Mouse (Mus musculus) cerebellum, adult 11 months (tissue): ENCODE results near the gene Rab9b.

ENCODE experiments used
- DNase-seq: peaks from one replicate; pipeline ENCODE4 v3.0.0; 2022

Rab9b gene

DNA sequence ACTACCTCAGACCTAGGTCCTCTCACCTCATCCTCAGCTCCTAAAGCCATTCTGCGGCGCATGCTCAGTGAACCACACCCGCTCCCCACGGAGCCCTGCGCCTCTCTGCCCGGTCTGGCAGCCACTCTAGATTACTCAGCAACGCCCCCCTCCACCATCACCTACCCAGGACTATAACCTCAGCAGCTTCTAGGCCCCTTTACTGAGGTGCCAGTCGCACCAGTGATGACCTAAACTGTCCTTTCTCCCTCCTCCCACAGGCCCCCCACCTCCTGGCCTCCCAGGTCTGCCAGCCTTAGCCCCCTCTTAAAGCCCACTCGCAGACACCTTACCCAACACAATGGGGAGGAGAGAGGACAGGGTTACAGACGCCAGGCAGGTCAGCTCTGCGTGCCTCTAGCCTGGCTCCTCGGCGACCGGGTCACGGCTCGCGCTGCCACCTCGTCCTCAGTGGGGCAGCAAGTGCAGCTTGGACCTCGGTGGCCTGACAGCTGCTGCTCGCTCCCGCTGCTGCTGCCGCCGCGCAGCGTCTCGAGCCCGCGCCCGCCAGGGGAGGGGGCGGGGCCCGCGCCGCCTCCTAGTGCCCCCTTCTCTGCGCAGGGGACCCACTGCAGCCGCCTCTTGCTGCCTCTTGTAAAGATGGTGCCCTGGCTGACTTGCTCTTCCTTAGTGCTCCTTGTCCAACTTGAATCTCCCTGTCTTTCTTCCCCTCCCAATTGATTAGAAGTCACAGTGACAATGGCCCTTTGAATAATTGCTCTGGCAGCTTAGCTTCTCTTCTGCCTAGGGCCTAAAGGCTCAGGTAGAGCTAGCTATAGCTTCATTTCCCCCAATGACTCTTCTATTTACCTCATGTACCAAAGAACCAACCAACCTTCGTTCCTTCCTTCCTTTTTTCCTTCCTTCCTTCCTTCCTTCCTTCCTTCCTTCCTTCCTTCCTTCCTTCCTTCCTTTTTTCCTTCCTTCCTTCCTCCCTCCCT lies at the start of gene Rab9b:
TSS of gene Rab9b (minus strand) at position 695 of the 980 bp plus-strand sequence.
- peak; percentile 58 for DNase-seq

DNA sequence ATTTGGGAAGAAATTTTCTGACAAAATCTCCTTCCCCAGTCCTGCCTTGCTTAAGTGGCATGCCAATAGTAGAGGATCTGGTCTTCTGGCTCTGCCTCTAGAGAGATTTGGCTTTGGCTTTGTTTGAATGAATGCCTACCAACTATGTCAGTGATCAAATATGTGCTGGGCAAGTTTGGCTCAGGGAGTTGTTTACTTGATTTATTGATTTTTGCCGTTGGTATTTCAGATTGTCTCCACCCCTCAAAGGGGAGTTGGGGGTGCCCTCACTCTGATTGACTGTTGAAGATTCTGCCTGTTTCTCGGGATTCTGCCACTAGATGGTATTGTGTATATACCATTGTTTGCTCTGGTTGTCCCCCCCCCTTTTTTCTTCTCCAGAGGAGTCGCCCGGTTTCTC lies 35.8 kb upstream of the Rab9b start:
- no peak for DNase-seq

DNA sequence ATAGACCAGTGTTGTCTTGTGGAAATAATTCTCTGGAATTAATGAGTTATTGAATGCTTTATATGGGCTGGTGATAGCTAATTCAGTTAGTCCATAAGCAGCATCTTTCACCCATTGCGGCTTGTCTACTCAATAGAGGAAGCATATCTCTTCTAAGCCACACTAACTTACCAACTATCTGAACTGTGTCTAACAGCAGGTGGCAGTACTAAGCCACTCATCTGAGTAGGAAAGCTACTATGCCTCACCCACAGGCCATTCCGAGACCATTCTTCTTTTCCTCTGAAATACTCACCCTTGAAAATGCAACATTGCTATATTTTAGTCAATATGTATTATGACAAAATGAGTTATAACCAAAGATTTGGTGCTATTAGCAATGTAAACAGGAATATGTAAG lies 27.2 kb upstream of the Rab9b start:
- DNase-seq = no peak

DNA sequence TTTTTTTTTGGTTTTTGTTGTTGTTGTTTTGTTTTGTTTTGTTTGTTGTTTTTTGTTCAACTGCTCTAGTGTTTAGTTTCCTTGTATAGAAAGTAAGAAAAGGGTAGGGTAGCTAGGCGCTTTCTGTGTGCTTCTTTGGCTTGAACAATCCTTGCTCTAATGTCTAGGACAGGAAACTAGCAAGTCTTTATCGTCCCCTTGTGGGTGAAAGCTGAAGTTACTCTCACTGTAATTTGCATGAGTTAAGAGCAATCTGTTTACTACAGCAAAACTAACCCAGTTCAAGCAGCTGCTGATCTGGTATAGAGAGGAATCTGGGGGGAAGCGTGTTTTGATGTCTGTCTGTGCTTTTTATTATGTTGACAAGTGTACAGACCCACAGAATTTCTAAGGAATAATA lies 18.3 kb downstream of the Rab9b start:
- DNase-seq = no peak

DNA sequence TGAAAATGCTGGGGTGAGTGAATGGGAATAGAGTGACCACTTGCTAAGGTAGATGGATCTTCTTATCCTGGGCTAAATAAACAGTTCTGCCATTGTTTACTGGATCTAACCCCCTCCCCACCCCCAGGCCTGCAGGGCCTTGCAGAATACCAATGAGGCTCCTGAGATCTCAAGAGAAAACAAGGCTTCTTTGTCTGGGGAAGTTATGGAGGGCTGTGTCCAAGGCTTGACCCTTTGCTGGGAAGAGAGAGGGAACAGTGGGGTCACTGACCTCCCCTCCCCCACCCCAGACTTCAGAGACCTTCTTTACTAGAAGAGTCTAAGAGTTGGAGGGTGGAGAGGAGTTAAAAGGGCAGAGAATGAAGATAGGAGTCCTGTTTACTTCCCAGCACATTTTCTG lies 39.9 kb downstream of the Rab9b start:
- no peak for DNase-seq

DNA sequence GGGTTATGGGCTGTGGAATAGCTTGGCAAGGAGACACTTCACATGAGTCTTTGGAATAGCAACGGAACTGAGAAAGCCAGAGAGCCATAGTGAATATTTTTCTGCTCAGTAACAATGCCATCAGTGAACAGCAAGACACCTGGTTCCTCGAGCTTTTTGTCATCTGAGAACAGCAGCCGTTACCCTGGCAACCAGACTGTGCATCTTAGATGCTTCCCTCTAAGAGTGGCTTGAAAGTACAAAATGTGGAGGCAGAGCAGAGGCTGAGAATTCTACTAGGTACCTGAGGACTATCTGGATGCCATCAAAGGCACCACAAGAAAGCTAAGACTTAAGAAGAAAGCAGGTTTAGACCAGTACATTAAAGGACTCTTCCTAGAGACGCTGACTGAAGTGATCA lies 43.5 kb downstream of the Rab9b start:
- DNase-seq = no peak

DNA sequence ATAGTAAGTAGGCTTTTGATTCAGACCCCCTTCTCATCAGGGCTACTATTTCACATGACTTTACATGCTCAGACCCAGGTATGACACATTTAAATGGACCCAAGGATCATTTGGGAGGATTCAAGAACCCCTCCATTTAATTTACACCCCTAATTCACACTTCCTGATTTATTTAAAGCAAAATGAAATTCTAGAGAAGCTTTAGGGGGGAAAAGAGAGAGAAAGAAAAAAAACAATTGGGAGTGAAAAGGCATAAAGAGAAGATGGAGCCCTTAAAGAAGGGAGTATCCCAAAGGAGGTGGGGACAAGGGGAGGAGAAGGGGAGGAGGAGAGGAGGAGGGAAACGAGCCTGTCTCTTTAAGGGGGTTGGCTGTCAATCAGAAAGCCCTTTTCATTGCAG lies 46.2 kb downstream of the Rab9b start, which contains the start of gene Plp1:
TSS of gene Plp1 (plus strand) at position 301 of the 400 bp plus-strand sequence.
- DNase-seq = no peak

DNA sequence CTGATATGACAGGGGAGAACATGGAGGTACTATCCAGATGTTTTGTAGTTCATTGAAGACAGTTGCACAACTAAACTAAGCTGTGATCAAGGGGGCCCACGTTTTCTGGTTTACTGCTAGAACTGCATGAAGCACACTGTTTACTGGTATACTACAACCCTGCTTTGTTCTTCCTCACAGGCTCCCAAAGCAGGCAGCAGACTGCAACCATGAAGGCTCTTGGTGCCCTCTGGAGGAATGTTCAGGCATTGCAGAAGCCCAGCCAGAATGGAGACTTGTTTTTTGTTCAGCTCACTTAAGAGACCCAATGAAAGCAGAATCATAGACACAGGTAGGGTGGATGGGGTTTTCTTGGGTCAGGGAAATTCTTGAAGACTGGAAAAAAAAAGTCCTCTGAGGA lies 48.3 kb downstream of the Rab9b start:
- DNase-seq = peak; percentile 40

DNA sequence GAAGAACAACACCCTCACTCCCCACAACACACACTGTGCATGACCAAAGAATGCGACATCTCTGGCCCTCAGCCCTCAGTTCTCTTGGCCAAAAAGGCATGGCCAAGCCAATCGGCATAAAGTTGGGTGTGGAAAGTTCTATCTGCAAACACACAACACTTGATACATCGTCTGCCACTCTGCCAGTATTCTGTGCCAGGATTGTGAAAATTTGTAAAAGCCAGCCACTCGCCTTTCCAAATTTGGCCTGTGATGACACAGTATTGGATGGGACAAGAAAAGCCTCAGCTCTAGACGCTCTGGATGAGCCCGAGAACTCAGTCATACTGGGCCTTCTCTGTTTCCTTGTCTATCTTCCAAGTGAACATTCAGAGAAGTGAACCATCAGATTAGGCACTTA lies 48.8 kb downstream of the Rab9b start:
- no peak for DNase-seq
